Mouse (Mus musculus) bone marrow, adult 2 months (tissue): ENCODE results near the gene Pianp. TPM values are rescaled to one million over a fixed set of nuclear protein-coding genes. Genes with fewer than 3 reads are reported as not detected.

Experiments
- H3K27ac ChIP-seq: fragments of 200-500 bp; 2 replicates; pipeline ENCODE4 v1.5.1; 2012; ENCODE audit warnings: low read depth, mild to moderate bottlenecking, control low read depth, inconsistent platforms, low read length; ENCODE audit not compliant: control insufficient read depth, poor library complexity, insufficient read depth
- H3K4me1 ChIP-seq: fragments of 200-500 bp; 2 replicates; pipeline ENCODE4 v1.6.1; 2011; ENCODE audit warnings: low read length; ENCODE audit not compliant: control insufficient read depth, insufficient read depth
- H3K4me3 ChIP-seq: fragments of 200-500 bp; replicated peaks from 2 replicates; pipeline ENCODE3; 2011; ENCODE audit warnings: mild to moderate bottlenecking, low read depth, low read length, control low read depth; ENCODE audit not compliant: control insufficient read depth
- CTCF ChIP-seq: fragments of 200-500 bp; IDR thresholded peaks from 2 replicates; pipeline ENCODE4 v1.5.1; 2011; ENCODE audit warnings: low read length, control low read depth; ENCODE audit not compliant: control insufficient read depth, insufficient read depth
- POLR2A ChIP-seq: fragments of 200-500 bp; IDR thresholded peaks from 2 replicates; pipeline ENCODE4 v1.6.1; 2011; ENCODE audit warnings: low read depth, mild to moderate bottlenecking, control low read depth, low read length, borderline replicate concordance; ENCODE audit not compliant: control insufficient read depth
- WGBS: fragments of 180-500 bp; shearing (Covaris S2); methylation state at CpG from one replicate; pipeline ENCODE4 v1.1.7; 2018; 5-methylcytosine and 5-hydroxymethylcytosine counted together
- polyA plus RNA-seq: library from polyadenylated mRNA; stranded (reverse); fragments of >200 nt; gene quantifications from 2 replicates; pipeline ENCODE4 v1.2.4, GENCODE M21; 2011; ENCODE audit warnings: low replicate concordance; ENCODE audit not compliant: missing spikeins, insufficient read depth, insufficient read length

The Pianp gene
- polyA plus RNA-seq, 1 experiment, result 3.4 TPM

DNA sequence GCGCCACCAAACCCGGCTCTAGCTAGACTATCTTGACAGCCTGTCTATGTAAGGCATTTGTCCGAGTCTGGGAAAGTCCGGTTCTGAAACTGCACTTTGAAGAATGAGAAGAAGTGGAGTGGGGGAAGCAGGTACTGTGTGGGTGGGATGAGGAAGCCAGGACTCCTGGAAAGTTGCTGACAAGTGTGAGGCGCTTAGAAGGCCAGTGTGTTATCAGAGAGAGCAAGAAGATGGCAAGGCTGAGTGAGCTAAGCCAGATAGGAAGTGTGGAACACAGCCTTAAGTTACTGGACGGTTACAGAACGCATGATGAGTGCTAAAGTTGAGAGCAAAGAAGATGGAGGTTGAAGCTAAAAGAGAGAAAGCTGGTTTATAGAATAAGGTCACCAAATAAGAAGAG lies 45.6 kb downstream of the Pianp start:
- TF ChIP-seq CTCF (no peak), POLR2A (no peak)
- Histone ChIP-seq H3K27ac (no peak overlapping the region), H3K4me3 (no peak overlapping the region), H3K4me1 (no peaks in the 10 kb centered on the region; the same call in 1 of the 2 replicates)
- WGBS, result 86% methylated on average over 7 of the region's 7 CpGs

DNA sequence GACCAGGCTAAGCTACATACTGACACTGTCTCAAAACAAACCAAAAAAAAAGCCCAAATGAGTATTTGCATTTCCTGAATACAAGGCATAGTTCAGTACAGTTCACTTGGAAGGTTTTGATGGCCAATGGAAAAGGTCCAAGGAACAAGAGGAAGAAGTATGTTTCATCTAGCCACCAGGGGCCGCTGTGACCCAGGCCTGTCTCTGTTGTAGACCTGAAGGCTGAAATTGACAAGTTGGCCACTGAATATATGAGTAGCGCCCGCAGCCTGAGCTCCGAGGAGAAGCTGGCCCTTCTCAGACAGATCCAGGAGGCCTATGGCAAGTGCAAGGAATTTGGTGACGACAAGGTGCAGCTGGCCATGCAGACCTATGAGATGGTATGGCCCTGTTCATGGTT lies 50.2 kb downstream of the Pianp start:
- TF ChIP-seq POLR2A, result no peak
- peak; percentile 88 for TF ChIP-seq CTCF
- Histone ChIP-seq H3K4me3 (no peak overlapping the region), H3K4me1 (no peaks in the 10 kb centered on the region), H3K27ac (no peak overlapping the region)
- 30% methylated on average over 5 of the region's 5 CpGs for WGBS

DNA sequence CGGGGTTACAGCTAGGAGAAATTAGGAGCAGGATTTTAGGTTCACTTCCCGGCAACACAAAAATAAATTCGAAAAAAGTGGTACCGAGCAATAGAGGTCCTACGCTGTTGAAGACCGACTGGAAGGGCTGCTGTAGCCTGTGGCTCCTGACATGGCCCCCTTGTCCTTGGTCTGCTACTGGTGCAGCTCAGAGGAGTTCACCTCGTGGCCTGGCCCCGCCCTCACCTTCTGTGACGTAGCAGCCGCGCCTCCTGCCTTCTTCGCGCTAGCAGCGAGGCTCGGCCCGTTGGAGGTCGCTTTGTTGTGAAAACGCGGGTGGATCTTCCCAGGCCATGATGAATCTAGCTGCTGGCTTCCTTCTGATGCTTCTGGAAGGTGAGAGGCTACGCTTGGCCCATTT lies 53.2 kb downstream of the Pianp start, which contains the start of gene Acrbp:
Gene Acrbp, plus strand, starts transcription at position 12 of the 400 bp plus-strand sequence.
- TF ChIP-seq POLR2A, result no peak
- no peak for TF ChIP-seq CTCF
- no peaks in the 10 kb centered on the region for H3K4me1 ChIP-seq
- no peak within 1 kb of the TSS for H3K4me3 ChIP-seq
- H3K27ac ChIP-seq, result no peak within 1 kb of the TSS
- WGBS, result 83% methylated on average over 20 of the region's 20 CpGs

DNA sequence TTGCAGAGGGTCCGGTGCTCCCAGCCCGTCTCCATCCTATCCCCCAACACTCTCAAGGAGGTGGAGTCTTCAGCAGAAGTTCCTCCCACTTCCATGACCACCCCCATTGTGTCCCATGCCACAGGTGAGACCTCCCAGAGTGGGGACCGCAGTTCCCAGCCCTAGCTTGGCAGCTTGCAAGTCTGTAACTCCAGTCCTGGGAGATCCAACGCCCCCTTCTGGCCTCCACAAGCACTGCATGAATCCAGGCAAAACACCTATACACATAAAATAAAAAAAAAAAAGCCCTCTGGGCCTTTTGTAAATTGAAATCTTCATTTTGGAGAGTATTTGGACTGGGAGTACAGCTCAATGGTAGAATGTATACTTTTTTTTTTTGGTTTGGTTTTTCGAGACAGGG lies 54.7 kb downstream of the Pianp start:
- TF ChIP-seq POLR2A (no peak), CTCF (peak; percentile 35; the same call in 1 of the 2 replicates)
- WGBS, result 72% methylated on average over 5 of the region's 5 CpGs
- no peak overlapping the region for H3K4me3 ChIP-seq
- no peaks in the 10 kb centered on the region for H3K4me1 ChIP-seq
- H3K27ac ChIP-seq, result no peak overlapping the region

Other genes starting within 250 kb of the Pianp start
- not detected in 2 replicates for gene Gm45234, start 240.7 kb upstream of the Pianp start, polyA plus RNA-seq
- gene Atn1, start 240.2 kb upstream of the Pianp start, polyA plus RNA-seq, result 11.3 and 19.1 TPM in 2 replicates
- 0.68 and 1.4 TPM in 2 replicates for gene Eno2, start 227.0 kb upstream of the Pianp start, polyA plus RNA-seq
- not detected in 2 replicates for gene Lrrc23, start 217.0 kb upstream of the Pianp start, polyA plus RNA-seq
- gene Spsb2, start 188.0 kb upstream of the Pianp start, polyA plus RNA-seq, result 4.9 and 7.3 TPM in 2 replicates
- 97.5 and 152 TPM in 2 replicates for gene Tpi1, start 182.4 kb upstream of the Pianp start, polyA plus RNA-seq
- gene Usp5, start 167.2 kb upstream of the Pianp start, polyA plus RNA-seq, result 44.1 and 53.9 TPM in 2 replicates
- 131 and 148 TPM in 2 replicates for gene Cdca3, start 167.1 kb upstream of the Pianp start, polyA plus RNA-seq
- gene Gnb3, start 156.4 kb upstream of the Pianp start, polyA plus RNA-seq, result 3.3 TPM in 1 of 2 replicates, not detected in the other
- gene P3h3, start 138.9 kb upstream of the Pianp start, polyA plus RNA-seq, result 0.59 and 2.7 TPM in 2 replicates
- gene Gpr162, start 132.7 kb upstream of the Pianp start, polyA plus RNA-seq, result 0.56 and 2.4 TPM in 2 replicates
- gene Cd4, start 108.5 kb upstream of the Pianp start, polyA plus RNA-seq, result 3.5 and 3.6 TPM in 2 replicates
- gene Lag3, start 85.0 kb upstream of the Pianp start, polyA plus RNA-seq, result 2.9 and 7.6 TPM in 2 replicates
- 157 and 192 TPM in 2 replicates for gene Ptms, start 76.6 kb upstream of the Pianp start, polyA plus RNA-seq
- gene Mlf2, start 65.3 kb upstream of the Pianp start, polyA plus RNA-seq, result 45.8 and 74.0 TPM in 2 replicates
- gene Cops7a, start 31.2 kb upstream of the Pianp start, polyA plus RNA-seq, result 18.1 and 33.0 TPM in 2 replicates
- 26.2 and 46.0 TPM in 2 replicates for gene Zfp384, start 12.5 kb downstream of the Pianp start, polyA plus RNA-seq
- gene Ing4, start 43.1 kb downstream of the Pianp start, polyA plus RNA-seq, result 19.6 and 42.0 TPM in 2 replicates
- 24.3 and 45.9 TPM in 2 replicates for gene Acrbp, start 53.0 kb downstream of the Pianp start, polyA plus RNA-seq
- gene Lpar5, start 71.2 kb downstream of the Pianp start, polyA plus RNA-seq, result not detected in 2 replicates
- gene Chd4, start 99.3 kb downstream of the Pianp start, polyA plus RNA-seq, result 66.8 and 106 TPM in 2 replicates
- 12.5 and 25.7 TPM in 2 replicates for gene Nop2, start 135.2 kb downstream of the Pianp start, polyA plus RNA-seq
- gene Iffo1, start 148.5 kb downstream of the Pianp start, polyA plus RNA-seq, result 21.0 and 39.0 TPM in 2 replicates
- 40.4 and 98.2 TPM in 2 replicates for gene Gapdh, start 169.8 kb downstream of the Pianp start, polyA plus RNA-seq
- gene Ncapd2, start 195.0 kb downstream of the Pianp start, polyA plus RNA-seq, result 314 and 361 TPM in 2 replicates
- gene Mrpl51, start 195.1 kb downstream of the Pianp start, polyA plus RNA-seq, result 153 and 193 TPM in 2 replicates
- gene Vamp1, start 218.9 kb downstream of the Pianp start, polyA plus RNA-seq, result 11.3 and 32.6 TPM in 2 replicates
- gene Tapbpl, start 235.2 kb downstream of the Pianp start, polyA plus RNA-seq, result 4.1 and 6.2 TPM in 2 replicates
- 7.0 and 10.7 TPM in 2 replicates for gene Cd27, start 240.3 kb downstream of the Pianp start, polyA plus RNA-seq